Mouse (Mus musculus) olfactory bulb, adult 2 months (tissue): ENCODE data around the gene Sgk2.

ENCODE experiments used
- CTCF ChIP-seq: fragments of 200-500 bp; IDR thresholded peaks from 2 replicates; pipeline ENCODE4 v1.5.1; 2012; ENCODE audit warnings: low read depth, mild to moderate bottlenecking, low read length, moderate library complexity; ENCODE audit not compliant: insufficient read depth
- POLR2A ChIP-seq: fragments of 200-500 bp; IDR thresholded peaks from 2 replicates; pipeline ENCODE4 v1.6.1; 2012; ENCODE audit warnings: mild to moderate bottlenecking, low read depth, low read length, moderate library complexity; ENCODE audit not compliant: insufficient read depth

DNA sequence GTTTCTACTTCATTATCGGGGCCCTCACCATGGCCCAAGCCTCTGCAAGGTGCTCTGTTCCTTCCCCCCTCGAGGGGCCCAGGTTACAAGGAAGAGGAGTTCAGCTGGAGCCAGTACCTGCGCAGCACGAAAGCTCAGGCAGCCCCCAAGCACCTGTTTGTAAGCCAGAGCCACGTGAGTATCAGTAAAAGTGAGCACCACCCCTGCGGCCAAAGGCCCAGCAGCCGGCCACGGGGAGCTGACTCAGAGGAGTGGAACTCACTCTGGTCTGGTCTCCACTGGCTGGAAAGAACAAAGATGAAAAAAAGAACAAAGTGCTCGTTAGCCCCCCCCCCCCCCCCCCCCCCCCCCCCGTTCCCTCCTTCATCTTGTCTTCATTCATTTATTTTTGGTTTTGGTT lies 25.8 kb upstream of the Sgk2 start:
- no peak for TF ChIP-seq CTCF
- TF ChIP-seq POLR2A: no peak
